Mouse (Mus musculus): Measurements from ENCODE around the gene Smco3. TPM values are rescaled to one million over a fixed set of nuclear protein-coding genes. Genes with fewer than 3 reads are reported as not detected.

The Smco3 gene
- polyA plus RNA-seq, 1 experiment = not detected

DNA sequence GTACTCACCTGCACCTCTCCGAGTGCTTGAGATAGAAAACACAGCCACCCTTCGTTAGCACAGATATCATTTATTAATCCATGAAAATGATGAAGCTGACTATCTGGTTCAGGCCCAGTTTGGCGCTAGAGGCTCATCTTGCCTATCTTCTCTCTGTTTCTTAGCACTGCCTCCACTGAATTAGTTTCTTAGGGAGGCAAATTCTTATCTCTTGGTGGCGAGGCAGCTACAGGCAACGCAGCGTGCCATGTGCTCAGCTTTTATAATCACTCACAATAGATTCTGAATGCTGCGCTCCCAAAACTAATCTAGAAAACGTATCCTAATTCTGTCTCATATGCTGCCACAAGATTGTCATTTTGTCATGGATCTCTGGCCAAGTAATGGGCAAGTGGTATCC, 13.1 kb upstream of the Smco3 start:
- WGBS = 92% methylated on average over 8 of the region's 8 CpGs
- DNase-seq (ENCODE audit: low read depth, low spot score) = no peak

DNA sequence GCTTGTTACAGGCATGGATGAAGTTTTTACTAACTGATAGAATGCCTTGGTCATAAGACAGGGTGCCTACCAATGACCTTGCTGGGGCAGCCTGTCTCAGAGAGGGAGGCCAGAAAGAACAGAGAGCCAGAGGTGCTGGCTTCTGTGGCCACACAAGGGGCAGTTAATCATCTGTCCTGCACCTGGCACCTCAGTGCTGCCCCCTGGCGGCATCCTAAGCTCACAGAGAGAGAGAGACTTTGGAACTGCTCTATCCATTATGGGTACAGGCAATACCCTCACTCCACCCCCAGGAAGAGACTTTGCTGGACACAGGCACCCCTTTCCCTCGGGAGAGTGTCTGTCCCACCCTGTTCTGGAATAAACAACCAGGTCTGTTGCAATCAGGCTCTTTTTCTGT, 12.5 kb upstream of the Smco3 start:
- no peak for DNase-seq (ENCODE audit: low read depth, low spot score)
- WGBS = 3% methylated on average over 2 of the region's 2 CpGs

DNA sequence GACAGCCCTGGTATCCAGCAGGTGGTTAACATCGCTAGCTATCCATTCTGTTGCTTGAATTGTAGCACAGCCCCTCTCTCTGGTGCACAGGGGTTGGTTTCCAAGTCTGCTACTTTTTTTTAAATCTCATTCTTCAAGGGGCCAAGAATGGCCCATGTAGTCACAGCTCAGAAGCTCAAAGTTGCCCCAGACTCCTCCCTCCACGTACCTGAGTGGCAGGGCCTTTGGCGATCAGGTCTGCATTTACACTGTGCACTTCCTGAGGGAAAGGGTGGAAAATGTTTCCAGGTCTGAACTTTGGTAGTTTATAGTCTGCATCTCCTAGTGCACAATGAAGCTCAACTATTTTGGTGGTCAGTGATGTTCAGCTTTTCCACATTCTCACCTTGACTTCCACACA, 12.0 kb upstream of the Smco3 start:
- WGBS = 95% methylated on average over 3 of the region's 3 CpGs
- no peak for DNase-seq (ENCODE audit: low read depth, low spot score)

DNA sequence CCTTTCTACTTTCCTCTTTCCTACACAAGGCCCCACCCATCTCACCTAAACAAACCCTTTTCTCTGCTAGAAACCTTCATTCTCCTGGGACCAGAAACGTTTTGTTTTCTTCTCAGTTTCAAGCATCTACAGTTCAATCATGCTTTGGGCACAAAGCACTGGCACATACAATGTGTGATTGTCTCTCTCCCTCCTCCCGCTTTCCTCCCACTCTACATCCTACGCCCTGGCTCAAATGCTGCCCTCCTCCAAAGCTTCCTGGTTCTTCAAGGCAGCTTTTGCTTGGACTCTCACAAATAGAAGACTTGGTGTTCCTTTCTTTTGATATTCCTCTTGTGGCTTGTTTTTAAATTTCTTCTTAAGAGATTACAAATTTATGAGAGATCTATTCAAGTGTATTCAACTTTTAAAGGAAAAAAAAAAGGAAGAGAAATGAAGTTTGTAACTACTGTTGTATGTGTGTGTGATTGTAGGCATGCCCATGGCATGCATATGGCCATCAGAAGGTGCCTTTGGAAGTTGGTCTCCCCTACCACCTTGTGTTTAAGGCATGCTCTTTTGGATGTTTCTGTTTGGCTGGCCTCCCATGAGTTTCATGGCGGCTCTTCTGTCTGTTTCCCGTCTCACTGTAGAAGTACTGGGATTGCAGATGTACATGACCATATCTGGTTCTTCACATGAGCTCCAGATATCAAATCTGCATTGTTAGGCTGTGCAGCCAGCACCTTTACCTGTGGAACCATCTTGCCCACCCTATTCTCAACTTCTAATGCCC, 10.6 kb upstream of the Smco3 start:
- no peak for DNase-seq (ENCODE audit: low read depth, low spot score)
- 74% methylated on average over 5 of the region's 5 CpGs for WGBS

DNA sequence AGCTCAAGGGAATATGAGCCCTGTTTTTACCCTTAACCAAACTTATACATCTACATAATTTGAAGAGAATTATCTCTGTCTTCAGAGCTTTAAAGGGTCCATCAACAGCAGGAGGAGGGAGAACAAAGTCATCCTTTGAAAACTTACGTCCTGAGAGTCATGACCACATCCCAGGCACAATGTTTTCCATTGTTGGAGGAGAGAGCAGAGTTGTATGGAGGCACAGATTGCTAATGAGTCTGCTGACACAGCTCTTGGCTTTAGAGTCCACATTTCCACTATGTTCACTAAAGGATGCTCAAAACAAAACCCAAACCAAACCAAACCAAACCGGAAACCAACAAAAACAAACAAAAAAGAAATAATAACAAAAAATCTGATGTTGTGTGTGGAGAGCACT, 9.7 kb upstream of the Smco3 start:
- 78% methylated on average over 2 of the region's 2 CpGs for WGBS
- DNase-seq (ENCODE audit: low read depth, low spot score) = no peak

DNA sequence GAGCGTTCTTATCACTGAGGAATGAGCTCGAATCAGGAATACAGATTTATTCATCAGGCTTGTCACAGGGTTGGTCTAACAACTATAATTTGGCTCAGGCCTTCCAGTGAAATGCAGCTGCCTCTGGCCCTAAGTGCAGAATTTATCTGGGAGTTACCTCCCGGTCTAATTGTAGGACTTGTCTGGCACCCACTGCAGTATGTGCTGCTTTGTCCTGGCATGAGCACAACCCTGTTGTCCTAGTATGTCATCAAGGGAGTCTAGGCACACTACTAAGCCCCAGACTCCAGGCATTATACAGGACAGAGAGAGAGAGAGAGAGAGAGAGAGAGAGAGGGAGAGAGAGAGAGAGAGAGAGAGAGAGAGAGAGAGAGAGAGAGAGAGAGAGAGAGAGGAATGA, 2.1 kb upstream of the Smco3 start:
- DNase-seq (ENCODE audit: low read depth, low spot score) = no peak
- WGBS = 69% methylated on average over 3 of the region's 3 CpGs

DNA sequence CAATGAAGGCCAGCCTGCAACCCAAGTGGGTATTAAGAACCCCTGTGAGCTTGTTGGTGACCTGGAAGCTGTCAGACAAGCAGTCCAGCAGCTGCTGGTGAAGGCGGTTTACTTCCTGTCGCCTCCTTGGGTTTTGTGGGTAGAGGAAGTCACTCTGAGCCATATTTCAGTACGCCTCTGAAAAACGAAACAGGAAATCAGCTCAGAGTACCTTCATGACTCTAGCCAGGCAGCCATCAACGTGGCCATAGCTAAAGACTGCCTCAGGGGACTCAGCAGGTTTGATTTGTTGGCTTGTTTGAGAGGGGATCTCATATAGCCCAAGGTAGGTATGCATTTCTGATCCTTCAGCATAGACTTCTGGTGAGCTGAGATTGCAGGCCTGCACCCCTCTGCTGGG, 3.5 kb downstream of the Smco3 start:
- whole genome bisulfite sequencing = 66% methylated on average over 5 of the region's 5 CpGs
- no peak for DNase-seq (ENCODE audit: low read depth, low spot score)

DNA sequence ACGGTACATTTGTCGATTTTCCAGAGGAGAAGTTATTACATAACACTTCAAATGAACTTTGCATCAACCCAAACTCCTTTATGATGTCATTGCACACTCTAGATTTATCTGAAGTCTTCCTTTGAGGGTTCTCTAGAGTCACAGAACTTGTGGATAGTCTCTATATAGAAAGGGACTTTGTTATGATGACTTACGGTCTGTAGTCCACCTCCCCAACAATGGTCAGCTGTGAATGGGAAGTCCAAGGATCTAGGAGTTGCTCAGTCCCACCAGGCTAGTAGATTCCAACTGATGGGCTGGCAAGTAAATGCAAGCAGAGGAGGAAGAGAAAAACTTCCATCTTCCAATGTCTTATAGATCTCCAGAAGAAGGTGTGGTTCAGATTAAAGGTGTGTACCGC, 6.6 kb downstream of the Smco3 start:
- DNase-seq (ENCODE audit: low read depth, low spot score) = no peak
- WGBS = 24% methylated on average over 4 of the region's 4 CpGs

DNA sequence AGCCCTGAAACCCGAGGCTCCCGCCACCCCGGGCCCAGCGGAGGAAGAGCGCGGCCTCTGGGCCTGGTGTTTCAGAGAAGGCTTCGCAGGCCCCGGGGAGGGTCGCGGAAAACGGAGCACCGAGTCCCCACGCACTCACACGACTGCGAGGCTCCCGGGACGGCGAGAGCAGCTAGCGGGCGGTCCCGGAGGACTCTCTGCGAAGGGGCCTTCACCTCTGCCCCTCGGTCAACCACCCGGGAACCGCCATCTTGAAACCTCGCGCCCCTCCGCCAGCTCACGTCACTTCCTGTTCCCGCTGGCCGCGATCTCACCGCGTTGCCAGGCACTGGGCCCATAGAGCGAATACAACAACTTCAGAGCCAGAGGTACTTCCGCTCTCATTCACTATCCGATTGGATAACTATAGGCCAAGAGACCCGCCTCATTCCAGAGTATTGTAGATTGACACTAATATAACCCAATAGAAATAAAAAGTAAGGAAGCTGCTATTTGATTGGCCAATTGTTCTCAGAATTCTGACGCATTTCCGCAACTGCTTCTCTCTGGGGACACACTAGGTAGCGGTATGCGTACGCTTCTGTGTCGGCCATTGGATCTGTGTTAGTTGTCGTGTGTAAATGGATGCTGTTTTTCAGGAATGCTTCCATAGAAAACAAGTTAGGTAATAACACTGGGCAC, 7.2 kb downstream of the Smco3 start, which contains the start of gene Wbp11:
Gene Wbp11, minus strand, starts transcription at position 353 of the 681 bp plus-strand sequence.
- no peak for DNase-seq (ENCODE audit: low read depth, low spot score)
- WGBS = under 1% methylated on average over 45 of the region's 45 CpGs

DNA sequence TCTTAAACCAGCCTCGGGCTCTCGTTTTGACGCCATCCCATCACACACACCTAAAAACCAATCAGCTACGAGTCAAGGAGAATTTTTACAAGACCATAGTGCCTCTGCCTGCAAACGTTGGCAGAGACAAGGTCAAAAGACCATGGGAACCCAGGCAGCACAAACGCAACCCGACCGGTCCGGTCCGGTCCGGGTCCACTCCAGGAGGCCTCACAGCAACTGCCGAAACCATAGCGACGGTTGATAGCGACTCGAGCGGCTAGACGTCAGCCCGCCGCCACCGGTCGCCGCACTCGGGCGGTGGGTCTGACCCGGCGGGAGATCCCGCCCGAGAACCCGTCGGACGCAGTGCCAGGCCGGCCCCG, 7.8 kb downstream of the Smco3 start, which contains the start of gene BC049715:
Gene BC049715, plus strand, starts transcription at position 111 of the 365 bp plus-strand sequence.
- WGBS = under 1% methylated on average over 34 of the region's 34 CpGs

DNA sequence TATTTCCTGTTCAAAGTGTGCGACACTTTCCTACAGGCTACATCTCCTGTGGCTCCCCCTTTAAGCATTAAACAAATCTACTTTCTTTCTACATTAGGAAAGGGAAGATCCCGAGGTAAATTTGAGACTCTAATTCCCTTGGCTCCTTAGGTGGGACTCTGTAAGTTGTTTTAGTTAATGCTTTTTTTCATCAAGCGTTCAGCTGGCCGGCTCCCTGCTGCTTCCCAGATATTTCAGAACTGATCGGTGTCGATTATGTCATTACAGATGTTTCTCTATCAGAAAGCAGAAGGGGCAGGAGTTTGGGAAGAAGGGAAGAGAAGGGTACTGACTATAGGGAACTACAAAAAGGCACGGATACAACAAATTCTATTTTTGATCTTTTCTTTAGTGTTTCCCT, 8.1 kb downstream of the Smco3 start:
- DNase-seq (ENCODE audit: low read depth, low spot score) = no peak
- 9% methylated on average over 7 of the region's 7 CpGs for WGBS

More for the DNA sequence above, 7.8 kb downstream of the Smco3 start, which contains the start of gene BC049715:
- DNase-seq (ENCODE audit: low read depth, low spot score) = no peak

DNA sequence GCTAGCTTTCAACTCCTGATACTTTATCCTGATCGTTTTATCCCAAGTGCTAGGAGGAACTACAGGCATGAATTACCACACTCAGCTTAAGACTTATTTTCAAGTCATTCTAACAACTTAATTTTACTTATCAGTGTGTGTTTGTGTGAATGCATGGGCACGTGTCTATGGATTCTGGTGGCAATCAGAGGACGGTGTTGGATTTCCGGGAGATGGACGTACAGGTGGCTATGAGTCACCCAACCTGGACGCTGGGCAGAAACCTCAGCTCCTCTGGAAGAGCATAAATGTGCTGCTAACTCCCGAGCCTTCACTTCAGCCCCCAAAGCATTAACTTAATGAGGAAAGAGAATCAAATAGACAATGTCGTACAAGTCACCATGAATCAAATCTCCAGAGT, 10.3 kb downstream of the Smco3 start:
- no peak for DNase-seq (ENCODE audit: low read depth, low spot score)
- 87% methylated on average over 8 of the region's 8 CpGs for WGBS

DNA sequence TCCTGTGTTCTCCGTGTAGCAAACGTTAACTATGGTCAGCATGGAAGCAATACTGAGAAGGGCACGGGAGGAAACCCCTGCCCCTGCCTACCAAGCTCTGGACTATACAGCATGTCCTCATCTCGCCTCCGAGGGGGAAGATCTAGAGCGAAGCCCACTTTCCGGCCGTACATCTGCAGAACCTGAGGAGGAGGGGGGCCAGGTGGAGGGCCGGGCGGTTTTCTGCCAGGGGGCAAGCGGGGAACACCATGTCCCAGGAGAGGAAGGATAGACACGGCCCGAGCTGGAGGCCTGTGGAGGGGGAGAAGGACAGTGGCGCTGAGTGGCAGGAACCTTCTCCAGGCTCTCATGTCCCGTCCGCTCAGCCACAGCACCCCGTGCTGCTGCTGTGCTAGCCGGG, 14.2 kb downstream of the Smco3 start:
- DNase-seq (ENCODE audit: low read depth, low spot score) = no peak
- 91% methylated on average over 18 of the region's 18 CpGs for WGBS

DNA sequence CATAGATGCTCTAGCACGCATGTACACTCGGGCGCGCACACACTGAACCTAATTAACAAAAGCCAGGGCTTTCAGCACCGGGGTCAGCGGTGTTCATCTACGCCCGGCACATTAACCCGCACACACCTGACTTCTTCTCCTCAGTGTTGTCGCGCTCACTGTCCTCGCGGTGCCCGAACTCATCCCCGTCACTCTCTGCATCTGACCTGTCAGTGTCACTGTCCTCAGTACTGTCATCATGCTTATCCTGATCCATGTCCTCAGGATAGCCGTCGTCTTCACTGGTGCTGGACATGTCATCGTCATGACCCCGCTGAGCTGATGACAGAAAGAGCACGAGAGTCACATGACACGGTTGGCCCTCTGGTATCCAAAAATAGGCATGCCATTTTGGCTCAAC, 14.9 kb downstream of the Smco3 start:
- DNase-seq (ENCODE audit: low read depth, low spot score) = no peak
- 97% methylated on average over 21 of the region's 21 CpGs for WGBS

DNA sequence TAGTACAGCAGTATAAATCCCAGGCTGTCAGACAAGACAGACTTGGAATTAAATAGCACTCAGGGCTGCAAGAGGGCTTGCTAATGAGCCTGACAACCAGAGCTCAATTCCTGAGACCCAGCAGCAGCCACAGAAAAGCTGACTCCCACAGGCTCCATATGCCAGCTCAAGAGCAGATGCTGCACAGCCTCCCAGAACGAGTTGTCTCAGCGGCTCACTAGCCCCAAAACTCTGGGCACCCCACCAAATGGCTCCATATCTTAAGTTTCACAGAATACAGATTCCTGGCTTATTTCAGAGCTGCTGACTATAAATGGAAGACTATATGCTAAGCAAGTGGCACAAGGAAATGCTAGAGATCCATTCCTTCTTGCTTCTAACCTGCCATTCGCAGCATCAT, 17.7 kb downstream of the Smco3 start:
- WGBS = 90% methylated on average over 3 of the region's 3 CpGs
- DNase-seq (ENCODE audit: low read depth, low spot score) = no peak

DNA sequence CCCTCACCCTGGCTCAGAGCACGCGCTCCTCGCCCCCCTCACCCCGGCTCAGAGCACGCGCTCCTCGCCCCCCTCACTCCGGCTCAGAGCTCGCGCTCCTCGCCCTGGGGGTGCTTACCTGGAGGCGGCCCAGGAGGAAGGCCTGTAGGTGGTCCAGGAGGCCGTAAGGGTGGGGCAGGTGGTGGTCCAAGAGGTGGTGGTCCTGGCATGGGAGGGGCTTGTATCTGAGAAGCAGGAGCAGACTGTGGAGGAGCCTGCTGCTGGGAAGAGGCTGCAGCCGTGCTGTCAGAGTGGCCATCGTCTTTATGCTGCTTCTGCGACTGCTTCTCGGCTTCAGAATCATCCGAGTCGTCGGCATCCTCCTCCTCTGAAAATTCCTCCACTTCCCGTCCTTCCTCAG, 18.4 kb downstream of the Smco3 start:
- 93% methylated on average over 21 of the region's 21 CpGs for WGBS
- no peak for DNase-seq (ENCODE audit: low read depth, low spot score)

DNA sequence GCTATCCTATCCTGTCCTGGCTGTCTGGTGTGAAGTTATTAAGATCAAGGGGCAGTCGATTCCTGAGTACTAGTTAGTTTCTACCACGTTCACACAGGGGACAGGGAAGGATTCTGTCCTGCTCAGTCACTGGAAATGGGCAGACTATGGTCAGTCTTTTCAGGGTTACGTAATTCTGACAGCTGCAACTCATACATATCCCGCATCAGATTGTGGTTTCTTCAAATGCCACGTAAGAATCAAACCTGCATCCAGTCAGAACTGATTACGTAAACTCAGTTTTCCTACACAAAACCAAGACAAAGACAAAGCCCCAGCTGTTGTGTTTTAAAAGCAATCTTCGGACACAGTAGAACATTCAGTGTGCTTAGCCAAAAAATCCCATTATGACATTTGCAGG, 19.9 kb downstream of the Smco3 start:
- WGBS = 92% methylated on average over 7 of the region's 7 CpGs
- DNase-seq (ENCODE audit: low read depth, low spot score) = no peak

DNA sequence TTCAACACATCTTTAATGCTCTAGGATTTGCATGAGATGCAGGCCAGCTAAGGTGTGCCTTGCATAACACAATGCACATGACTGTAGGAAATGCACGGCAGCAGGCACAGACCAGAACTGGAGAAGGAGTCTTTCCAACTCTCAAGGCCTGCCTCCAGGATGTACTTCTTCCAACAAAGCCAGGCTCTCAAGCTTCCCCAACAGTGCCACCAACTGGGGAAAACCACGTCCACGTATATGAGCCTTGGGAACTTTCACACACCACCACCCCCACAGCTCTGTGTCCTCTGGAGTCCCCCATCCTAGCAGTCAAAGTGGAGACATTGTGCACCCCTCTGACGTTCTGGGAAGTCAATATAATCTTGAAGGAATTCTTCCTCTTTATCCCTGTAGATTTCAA, 22.1 kb downstream of the Smco3 start:
- WGBS = 14% methylated on average over 4 of the region's 4 CpGs
- DNase-seq (ENCODE audit: low read depth, low spot score) = no peak

DNA sequence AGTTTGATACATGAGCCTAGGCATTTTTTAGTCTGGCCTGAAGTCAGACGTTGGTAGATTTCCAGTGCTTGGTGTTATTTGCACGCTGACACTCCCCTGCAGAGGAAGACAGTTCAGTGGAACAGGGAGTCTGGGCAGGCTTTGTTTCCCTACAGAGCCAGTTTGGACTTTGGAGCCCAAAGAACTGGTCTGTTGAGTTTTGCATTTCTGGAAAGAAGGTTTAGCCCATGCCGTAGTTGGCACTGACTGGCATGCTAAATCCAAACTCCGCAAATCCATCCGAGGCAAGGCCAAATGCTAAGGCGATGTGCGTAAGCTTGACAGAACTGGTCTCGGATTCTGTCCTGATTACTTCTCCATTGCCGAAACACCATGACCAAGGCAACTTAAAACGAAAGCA, 24.1 kb downstream of the Smco3 start:
- WGBS = 35% methylated on average over 10 of the region's 10 CpGs
- no peak for DNase-seq (ENCODE audit: low read depth, low spot score)

DNA sequence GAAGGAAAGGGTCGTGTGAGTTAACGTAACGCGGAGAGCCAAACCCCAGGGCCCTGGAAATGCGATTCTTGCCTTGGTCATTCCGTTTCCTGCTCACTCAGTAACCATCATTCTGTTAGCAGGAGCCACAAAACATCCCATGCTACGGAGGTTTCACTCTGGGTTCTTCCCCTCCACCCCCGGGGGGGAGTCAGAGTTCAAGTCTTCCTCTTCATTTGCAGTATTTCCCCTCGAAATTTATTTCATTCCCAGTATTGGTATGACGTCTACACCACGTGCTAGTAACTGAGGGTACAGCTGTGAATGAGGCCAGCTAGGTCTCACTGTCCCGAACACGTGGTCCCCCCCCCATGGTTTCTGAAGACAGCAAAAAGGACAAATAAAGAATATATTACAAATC, 25.6 kb downstream of the Smco3 start:
- WGBS = 29% methylated on average over 13 of the region's 13 CpGs
- no peak for DNase-seq (ENCODE audit: low read depth, low spot score)

DNA sequence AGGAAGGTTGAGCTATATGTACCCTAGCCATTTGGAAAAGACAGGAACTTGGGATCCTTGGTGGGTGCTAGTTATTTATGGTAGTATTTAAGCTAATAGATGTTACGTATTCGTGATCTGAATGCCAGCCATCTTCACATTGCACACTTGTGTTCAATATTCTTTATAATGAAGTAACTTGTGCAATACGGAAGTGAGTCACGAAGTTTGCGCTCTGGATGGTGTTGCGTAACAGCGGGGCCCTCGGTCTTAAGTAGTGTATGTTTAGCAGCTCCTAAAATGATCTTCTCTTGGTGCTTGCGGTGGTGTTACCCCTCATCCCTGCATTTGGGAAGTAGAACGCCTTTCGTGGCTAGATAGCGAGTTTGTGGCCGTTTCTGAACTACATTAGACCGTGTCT, 26.2 kb downstream of the Smco3 start:
- 8% methylated on average over 14 of the region's 14 CpGs for WGBS
- no peak for DNase-seq (ENCODE audit: low read depth, low spot score)
